Mouse (Mus musculus): ENCODE data around the gene Fkbp8.
"Not testable (repeated sequence)": the region's sequence is repeated elsewhere in the genome, so short reads cannot be mapped to it uniquely, and the experiment has no call there.

Fkbp8 gene

GRCm38 (mm10) chr8:70502540-70502939, 25.0 kb upstream of the Fkbp8 start:
- DNase-seq: no peak

DNA sequence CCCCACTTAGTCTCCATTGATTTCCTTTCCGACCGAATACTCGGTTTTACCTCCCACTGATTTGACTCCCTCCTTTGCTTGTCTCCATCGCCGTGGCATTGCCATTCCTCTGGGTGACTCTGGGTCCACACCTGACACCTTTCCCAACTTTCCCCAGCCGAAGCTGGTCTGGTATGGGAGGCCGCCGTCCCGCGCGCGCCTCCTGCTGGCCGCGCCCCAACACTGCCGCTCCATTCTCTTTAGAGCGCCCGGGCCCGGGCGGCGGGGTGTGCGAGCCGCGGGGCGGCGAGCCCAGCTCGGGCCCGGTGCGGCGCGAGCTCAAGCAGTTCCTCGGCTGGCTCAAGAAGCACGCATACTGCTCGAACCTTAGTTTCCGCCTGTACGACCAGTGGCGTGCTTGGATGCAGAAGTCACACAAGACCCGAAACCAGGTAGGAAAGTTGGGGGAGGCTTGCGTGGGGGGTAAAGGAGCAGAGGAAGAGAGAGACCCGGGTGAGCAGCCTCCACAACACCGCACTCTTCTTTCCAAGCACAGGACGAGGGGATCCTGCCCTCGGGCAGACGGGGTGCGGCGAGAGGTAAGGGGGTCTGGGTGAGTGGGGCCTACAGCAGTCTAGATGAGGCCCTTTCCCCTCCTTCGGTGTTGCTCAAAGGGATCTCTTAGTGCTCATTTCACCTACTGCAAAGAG, 24.3 kb upstream of the Fkbp8 start:
- peak; percentile 85 for DNase-seq

- DNase-seq: peak; percentile 81
Measured at GRCm38 (mm10) chr8:70504291-70504716, 23.2 kb upstream of the Fkbp8 start.

DNA sequence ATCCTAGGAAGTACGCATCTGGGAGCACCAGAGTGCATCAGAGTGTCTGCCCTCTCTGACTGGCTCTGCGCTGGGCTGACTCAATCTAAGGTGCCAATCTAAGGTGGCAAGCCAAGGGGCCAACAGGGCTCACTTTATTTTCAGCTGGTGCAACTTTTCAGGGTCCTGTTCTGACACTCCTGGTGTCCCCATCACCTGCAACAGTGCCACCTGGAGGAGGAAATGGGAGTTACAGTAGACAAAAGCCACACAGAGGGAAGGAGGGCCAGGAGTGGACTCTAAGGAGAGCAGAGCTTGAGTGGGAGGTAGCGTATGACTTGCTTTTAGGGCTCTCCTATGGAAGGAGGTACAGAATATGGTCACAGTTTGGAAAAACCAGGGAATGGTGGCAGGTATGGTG, 22.7 kb upstream of the Fkbp8 start:
- DNase-seq: peak; percentile 80

- no peak for DNase-seq
Measured at GRCm38 (mm10) chr8:70505698-70506327, 21.7 kb upstream of the Fkbp8 start.

- peak; percentile 96 for DNase-seq
Measured at GRCm38 (mm10) chr8:70506328-70507026, 21.0 kb upstream of the Fkbp8 start, which contains the start of gene Rex1bd. Gene Rex1bd (minus strand): TSS chr8:70506752.

- no peak for DNase-seq
Measured at GRCm38 (mm10) chr8:70507027-70507393, 20.5 kb upstream of the Fkbp8 start.

DNA sequence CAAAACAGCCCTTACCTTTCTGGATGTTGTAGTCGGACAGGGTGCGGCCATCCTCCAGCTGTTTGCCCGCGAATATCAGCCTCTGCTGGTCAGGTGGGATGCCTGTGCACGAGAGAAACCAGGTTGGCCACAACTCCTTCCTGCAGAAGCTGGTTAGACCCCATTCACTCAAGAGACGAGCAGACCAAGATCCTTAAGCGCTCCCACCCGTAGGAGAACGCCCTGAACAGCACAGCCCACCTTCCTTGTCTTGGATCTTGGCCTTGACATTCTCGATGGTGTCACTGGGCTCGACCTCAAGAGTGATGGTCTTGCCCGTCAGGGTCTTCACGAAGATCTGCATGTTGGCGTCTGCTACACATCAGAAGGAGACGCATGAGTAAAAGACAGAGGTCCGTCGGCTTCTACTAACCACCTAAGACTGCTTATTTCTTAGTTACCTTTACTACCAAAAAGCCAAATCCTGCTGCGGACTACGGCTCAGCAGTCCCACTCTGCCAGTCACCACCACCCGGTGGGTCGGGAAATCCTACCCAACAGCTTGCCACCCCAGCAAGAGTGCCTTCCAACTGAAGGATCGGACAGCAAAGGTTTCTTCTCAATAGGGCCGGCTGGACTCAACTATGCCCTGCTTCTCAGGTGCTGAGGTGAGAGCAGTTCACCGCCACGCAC, 18.1 kb upstream of the Fkbp8 start:
- DNase-seq: no peak

DNA sequence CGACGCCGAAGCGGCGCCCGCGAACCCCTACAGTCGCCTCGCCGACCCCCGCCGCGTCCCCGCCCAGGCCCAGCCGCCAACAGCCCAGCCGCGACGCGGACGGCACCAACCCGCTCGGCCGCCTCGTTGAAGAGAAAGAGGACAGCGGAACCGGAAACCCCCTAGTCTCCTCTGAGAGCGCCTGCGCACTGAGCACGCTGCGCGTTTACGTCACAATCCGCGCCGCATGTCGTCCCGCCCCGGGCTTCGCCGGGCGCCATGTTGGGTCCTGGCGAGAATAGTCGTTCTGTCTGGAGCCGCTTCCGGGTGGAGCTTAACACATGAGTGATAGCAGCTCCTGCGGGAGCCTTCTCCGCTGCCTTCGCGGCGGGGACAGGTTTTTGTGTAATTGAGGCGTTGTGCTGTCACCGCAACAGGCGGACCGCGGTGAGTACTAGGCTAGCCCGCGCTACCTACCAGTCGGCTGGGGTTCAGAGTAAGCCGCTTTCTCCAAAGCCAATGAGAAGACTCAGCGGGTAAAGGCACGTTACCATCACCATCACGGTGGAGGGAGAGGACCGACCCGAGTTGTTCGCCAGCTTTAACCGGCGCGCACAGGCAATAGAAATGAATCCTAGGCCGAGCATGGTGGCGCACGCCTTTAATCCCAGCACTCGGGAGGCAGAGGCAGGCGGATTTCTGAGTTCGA, 17.2 kb upstream of the Fkbp8 start, which contains the start of gene Uba52:
TSS of gene Uba52 (minus strand) at position 574 of the 688 bp plus-strand sequence.
- DNase-seq: peak; percentile 98

DNA sequence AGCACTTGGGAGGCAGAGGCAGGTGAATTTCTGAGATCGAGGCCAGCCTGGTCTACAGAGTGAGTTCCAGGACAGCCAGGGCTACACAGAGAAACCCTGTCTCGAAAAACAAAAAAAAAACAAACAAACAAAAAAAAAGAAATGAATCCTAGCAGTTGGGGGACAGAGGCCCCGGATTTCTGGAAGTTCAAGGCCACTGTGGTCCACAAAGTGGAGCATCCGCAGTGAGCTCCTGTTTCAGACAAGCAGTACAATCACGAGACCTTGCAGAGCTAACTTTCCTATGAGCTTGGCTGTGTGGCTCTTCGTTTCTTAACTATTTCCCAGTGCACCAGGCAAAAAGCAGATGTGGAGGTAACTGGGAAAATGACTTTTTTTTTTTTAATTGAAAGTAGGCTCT, 16.4 kb upstream of the Fkbp8 start:
- not testable (repeated sequence) for DNase-seq

DNA sequence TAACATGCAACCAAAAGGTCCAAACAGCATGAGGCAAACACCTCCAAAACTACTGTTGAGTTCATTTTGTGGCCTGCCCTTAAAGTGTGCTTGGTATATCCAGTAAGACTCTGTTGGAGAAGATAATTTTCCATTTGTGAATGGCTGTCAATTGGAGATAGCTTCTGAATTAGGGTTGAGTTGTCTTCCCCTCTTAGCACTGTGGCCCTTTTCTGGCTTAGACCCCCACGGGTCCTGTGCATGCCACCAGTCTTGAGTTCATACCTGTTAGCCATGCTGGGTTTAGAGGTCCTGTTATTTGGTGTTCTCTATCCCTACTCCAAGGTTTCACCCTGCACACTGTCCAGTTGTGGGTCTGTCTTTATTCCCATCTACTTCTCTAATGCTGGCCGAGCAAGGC, 15.8 kb upstream of the Fkbp8 start:
- DNase-seq: no peak

DNA sequence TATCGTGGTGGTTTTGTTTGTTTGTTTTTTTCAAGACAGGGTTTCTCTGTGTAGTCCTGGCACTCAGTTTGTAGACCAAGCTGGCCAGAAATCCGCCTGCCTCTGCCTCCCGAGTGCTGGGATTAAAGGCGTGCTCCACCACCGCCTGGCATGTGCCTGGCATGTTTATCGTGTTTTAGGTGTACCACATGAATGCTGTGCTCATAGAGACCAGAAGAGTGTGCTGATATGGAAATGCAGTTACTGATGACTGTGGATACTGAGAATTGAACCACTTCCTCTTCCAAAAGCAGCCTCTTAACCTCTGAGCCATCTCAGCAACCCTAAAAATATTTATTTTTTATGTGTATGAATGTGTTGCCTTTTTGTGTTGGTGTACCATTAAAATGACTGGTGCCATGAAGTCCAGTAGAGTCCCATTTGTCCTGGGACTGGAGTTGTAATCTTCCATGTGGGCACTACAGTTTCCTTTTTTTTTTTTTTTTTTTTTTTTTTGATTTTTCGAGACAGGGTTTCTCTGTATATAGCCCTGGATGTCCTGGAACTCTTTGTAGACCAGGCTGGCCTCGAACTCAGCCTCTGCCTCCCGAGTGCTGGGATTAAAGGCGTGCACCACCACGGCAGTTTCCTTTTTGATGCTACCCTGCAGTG, 15.1 kb upstream of the Fkbp8 start:
- DNase-seq: no peak

- DNase-seq: no peak
Measured at GRCm38 (mm10) chr8:70513441-70513840, 14.1 kb upstream of the Fkbp8 start.

- DNase-seq: no peak
Measured at GRCm38 (mm10) chr8:70517940-70518643, 9.4 kb upstream of the Fkbp8 start.

GRCm38 (mm10) chr8:70519043-70519442, 8.5 kb upstream of the Fkbp8 start:
- DNase-seq: no peak

DNA sequence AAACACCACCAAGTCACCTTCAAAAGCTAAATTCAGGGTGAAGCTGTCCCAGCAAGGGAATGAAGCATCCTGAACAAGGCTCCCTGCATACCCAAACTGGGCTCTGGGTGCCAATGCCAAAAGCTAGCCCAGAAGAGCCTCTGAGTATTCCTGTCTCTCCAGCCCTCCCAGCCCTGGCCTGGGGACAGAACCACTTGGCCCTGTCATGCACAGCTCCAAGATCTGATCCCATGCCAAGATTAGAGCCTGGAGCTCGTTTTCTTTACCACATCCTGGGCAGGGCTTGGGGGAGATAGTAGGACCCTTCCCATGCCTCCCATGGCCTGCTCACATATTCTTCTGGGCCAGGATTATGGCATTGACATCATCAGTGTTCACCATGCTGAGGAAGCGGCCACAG, 7.9 kb upstream of the Fkbp8 start:
- DNase-seq: no peak

GRCm38 (mm10) chr8:70522592-70523403, 4.7 kb upstream of the Fkbp8 start:
- peak; percentile 97 for DNase-seq

- no peak for DNase-seq
Measured at GRCm38 (mm10) chr8:70527111-70527511, 413 bp upstream of the Fkbp8 start.

DNA sequence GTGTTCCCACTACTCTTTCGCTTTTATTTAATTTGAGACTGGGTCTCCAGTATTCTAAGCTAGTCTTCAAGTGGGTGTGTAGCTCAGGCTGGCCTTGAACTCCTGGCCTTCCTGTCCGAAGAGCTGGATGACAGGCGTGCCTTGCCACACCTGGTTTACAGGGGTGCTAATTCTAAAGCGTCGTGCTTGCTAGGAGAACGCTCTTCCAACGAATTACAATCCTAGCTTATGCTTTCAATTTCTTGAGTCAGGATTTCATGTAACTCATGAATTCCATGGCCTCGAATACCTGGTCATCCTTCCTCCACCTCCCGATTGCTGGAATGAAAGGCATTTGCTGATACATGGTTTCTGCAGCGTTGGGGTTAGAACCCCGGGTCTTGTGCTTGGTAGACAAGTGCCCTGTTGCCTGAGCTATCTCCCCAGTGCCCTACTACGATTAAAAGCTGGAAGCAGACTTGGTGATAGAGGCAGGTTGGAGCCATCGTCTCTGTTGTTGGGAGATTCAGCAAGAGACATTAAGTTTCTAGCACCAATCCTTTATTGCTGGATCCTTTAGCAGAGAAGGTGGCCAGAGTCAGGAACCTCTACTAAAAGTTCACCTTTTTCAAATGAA, 766 bp downstream of the Fkbp8 start:
- no peak for DNase-seq

- no peak for DNase-seq
Measured at GRCm38 (mm10) chr8:70529299-70529698, 1.8 kb downstream of the Fkbp8 start.

Measured in kidney, postnatal 14 days (tissue).